Mouse (Mus musculus): Measurements from ENCODE around the gene Lrrc39. TPM values are rescaled to one million over a fixed set of nuclear protein-coding genes. Genes with fewer than 3 reads are reported as not detected.

Gene Lrrc39
- 0.24 and 1.5 TPM in 2 replicates for polyA plus RNA-seq (2012; rRNA removed)

DNA sequence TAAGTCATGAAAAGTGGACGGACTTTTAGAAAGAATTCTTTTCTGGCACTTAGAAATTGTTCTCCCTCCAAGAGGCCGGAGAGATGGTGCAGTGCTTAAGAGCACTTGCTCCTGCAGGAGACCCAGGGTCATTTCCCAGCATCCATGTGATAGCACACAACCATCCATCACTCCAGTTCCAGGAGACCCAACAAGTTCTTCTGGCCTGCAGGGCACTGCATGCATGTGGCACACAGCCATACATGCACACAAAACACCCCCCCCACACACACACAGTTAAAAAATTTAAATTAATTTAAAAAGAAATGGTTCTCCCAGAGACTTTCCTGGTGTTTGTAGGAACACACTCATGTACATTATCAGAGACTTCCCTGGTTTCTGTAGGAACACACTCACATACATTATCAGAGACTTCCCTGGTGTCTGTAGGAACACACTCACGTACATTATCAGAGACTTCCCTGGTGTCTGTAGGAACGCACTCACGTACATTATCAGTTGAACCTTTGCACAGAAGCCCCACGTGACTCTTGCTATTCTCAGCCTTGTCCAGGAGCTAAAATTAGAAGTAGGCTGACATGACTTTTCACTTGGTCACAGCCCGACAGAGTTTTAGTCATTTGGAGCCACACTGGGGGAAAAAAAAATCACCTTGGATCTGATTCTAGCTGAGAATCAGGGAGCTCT is at the start of gene Lrrc39:
Gene Lrrc39 (plus strand): TSS at position 566 of the 687 bp plus-strand sequence.
- H3K4me3 ChIP-seq (replicated peaks; ENCODE audit: extremely low read depth, low read depth, low read length) = no peak within 1 kb of the TSS
- WGBS = 40% methylated on average over 7 of the region's 7 CpGs
- no peak for TF ChIP-seq POLR2A (IDR thresholded peaks at IDR 0.05; ENCODE audit: borderline replicate concordance, extremely low read depth, low read depth, low read length)
- TF ChIP-seq CTCF (IDR thresholded peaks at IDR 0.05; ENCODE audit: insufficient read depth, low read length) = no peak
- H3K4me1 ChIP-seq (ENCODE audit: control insufficient read depth, insufficient read depth, low read length) = no peaks in the 10 kb centered on the region; the same call in 1 of the 2 replicates
- no peak for DNase-seq

DNA sequence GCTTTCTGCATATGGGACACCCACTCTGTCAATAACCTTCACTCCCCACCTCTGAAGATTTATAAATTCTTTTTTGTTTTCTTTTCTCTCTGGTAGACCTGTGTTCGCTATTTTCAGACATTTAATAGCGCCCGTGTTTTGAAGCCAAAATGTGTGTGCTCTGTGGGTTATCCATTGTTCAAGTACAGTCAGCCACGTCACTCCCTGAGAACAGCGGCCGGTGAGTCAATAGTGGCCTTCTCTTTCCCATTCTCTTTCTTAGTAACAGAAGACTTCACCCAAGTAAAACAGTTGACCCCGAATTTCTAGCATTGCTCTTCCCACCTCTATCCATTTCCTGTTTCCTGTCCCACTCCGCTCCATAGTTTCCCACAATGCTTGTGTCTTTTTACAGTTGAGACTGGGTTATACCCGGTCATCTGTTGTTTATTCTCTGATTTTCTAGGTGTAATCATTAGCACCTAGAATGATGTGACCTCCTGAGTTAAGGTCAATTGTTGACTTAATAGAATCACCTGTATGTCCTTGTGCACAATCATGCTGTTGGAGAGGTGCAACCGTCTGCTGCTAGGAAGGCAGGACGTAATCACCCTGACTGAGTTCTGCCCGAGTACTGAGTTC is 42.5 kb upstream of the Lrrc39 start:
- Histone ChIP-seq H3K4me1 (ENCODE audit: control insufficient read depth, insufficient read depth, low read length) (no peaks in the 10 kb centered on the region; the same call in 1 of the 2 replicates), H3K4me3 (replicated peaks; ENCODE audit: extremely low read depth, low read depth, low read length) (no peak overlapping the region)
- TF ChIP-seq CTCF (IDR thresholded peaks at IDR 0.05; ENCODE audit: insufficient read depth, low read length) = no peak
- no peak for TF ChIP-seq POLR2A (IDR thresholded peaks at IDR 0.05; ENCODE audit: borderline replicate concordance, extremely low read depth, low read depth, low read length)
- 64% methylated on average over 12 of the region's 12 CpGs for WGBS
- no peak for DNase-seq

GRCm38 (mm10) chr3:116529741-116530140 is 33.0 kb upstream of the Lrrc39 start:
- TF ChIP-seq CTCF (IDR thresholded peaks at IDR 0.05; ENCODE audit: insufficient read depth, low read length) (no peak), POLR2A (IDR thresholded peaks at IDR 0.05; ENCODE audit: borderline replicate concordance, extremely low read depth, low read depth, low read length) (no peak)
- no peaks in the 10 kb centered on the region for H3K4me1 ChIP-seq (ENCODE audit: control insufficient read depth, insufficient read depth, low read length)
- WGBS = 42% methylated on average over 5 of the region's 5 CpGs
- no peak for DNase-seq
- H3K4me3 ChIP-seq (replicated peaks; ENCODE audit: extremely low read depth, low read depth, low read length) = no peak overlapping the region

DNA sequence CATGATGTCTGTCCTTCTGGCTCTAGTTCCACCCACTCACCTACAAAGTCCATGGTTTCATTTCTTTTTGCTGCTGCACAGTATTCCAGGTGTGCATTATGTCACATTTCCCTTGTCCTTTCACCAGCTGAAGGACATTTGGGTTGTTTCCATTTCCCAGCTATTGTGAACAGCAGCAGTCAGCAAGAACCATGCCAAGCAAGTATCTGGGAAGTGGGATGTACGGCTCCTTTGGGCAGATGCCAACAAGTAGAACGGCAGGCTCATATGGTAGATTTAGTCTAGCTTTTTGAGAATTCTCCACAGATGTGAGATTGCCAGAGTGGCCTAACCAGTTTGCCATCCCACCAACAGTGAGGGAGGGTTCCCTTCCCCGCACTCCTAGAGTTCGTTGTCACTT is 31.9 kb upstream of the Lrrc39 start:
- DNase-seq = no peak
- no peaks in the 10 kb centered on the region for H3K4me1 ChIP-seq (ENCODE audit: control insufficient read depth, insufficient read depth, low read length)
- H3K4me3 ChIP-seq (replicated peaks; ENCODE audit: extremely low read depth, low read depth, low read length) = no peak overlapping the region
- WGBS = 46% methylated on average over 4 of the region's 4 CpGs
- no peak for TF ChIP-seq POLR2A (IDR thresholded peaks at IDR 0.05; ENCODE audit: borderline replicate concordance, extremely low read depth, low read depth, low read length)
- TF ChIP-seq CTCF (IDR thresholded peaks at IDR 0.05; ENCODE audit: insufficient read depth, low read length) = no peak

DNA sequence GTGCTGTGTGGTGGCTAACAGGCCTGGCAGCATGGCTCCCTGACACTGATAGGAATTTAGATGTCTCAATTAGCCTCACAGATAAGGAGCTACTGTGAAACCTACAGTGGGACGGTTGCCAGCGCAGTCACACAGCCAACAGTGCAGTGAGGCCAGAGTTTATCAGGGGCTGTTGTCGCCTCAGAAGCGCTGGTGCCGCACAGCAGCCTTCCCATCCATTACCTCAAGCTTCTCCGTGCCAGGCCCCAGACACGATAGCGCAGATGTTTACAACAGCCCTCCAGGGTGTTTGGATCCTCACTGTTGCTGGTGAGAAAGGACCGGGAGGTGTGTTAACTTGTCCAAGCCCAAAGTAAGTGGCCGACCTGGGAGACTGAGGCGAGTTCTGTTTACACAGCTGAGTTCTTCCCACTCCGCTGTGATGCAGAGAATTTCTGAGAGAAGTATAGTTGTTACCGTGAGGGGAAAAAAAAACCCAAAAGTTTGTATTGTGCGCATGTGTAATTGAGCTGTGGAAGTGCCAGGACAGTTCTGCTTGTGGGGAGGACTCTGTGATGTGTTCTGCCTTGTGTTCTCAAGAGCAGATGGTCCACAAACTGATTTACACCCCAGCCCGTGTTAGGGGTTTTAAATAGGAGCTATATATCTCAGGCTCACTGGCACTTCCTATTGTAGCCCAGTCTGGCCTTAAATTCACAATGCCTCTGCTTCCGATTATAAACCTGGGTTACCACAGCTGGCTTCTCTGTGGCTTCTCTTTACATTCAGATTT is 26.2 kb upstream of the Lrrc39 start:
- Histone ChIP-seq H3K4me3 (replicated peaks; ENCODE audit: extremely low read depth, low read depth, low read length) (no peak overlapping the region), H3K4me1 (ENCODE audit: control insufficient read depth, insufficient read depth, low read length) (no peaks in the 10 kb centered on the region)
- 53% methylated on average over 16 of the region's 16 CpGs for WGBS
- no peak for DNase-seq
- TF ChIP-seq POLR2A (IDR thresholded peaks at IDR 0.05; ENCODE audit: borderline replicate concordance, extremely low read depth, low read depth, low read length) (no peak), CTCF (IDR thresholded peaks at IDR 0.05; ENCODE audit: insufficient read depth, low read length) (no peak)

- 69% methylated on average over 6 of the region's 6 CpGs for WGBS
- TF ChIP-seq POLR2A (IDR thresholded peaks at IDR 0.05; ENCODE audit: borderline replicate concordance, extremely low read depth, low read depth, low read length) (no peak), CTCF (IDR thresholded peaks at IDR 0.05; ENCODE audit: insufficient read depth, low read length) (no peak)
- DNase-seq = no peak
- Histone ChIP-seq H3K4me1 (ENCODE audit: control insufficient read depth, insufficient read depth, low read length) (no peaks in the 10 kb centered on the region), H3K4me3 (replicated peaks; ENCODE audit: extremely low read depth, low read depth, low read length) (no peak overlapping the region)
These were observed 25.6 kb upstream of the Lrrc39 start for GRCm38 (mm10) chr3:116537200-116537573.

DNA sequence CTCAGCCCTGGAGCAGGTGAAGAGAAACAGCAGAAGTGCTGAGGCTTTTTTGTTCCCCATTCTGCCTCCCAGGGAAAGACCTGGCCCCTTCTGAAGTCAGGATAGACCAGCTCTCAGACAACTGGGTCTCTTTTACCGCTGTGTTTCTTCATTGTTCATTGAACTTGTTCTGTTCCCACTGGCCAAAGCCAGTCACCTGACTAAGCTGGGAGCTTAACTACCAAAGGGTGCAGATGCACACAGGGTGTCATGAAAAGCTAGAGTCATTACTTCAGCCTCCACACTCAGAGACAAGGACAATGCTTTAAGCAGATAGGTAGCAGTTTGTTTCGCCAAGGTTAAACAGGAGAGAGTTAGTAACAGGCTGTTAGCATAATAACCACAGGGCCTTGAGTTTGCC is 20.7 kb upstream of the Lrrc39 start:
- TF ChIP-seq CTCF (IDR thresholded peaks at IDR 0.05; ENCODE audit: insufficient read depth, low read length) = no peak
- TF ChIP-seq POLR2A (IDR thresholded peaks at IDR 0.05; ENCODE audit: borderline replicate concordance, extremely low read depth, low read depth, low read length) = no peak
- no peaks in the 10 kb centered on the region; the same call in 1 of the 2 replicates for H3K4me1 ChIP-seq (ENCODE audit: control insufficient read depth, insufficient read depth, low read length)
- 77% methylated on average over 2 of the region's 2 CpGs for WGBS
- no peak for DNase-seq
- no peak overlapping the region for H3K4me3 ChIP-seq (replicated peaks; ENCODE audit: extremely low read depth, low read depth, low read length)

GRCm38 (mm10) chr3:116542532-116542931 is 20.2 kb upstream of the Lrrc39 start:
- H3K4me3 ChIP-seq (replicated peaks; ENCODE audit: extremely low read depth, low read depth, low read length) = no peak overlapping the region
- no peaks in the 10 kb centered on the region; the same call in 1 of the 2 replicates for H3K4me1 ChIP-seq (ENCODE audit: control insufficient read depth, insufficient read depth, low read length)
- DNase-seq = no peak
- 44% methylated on average over 3 of the region's 3 CpGs for WGBS
- TF ChIP-seq POLR2A (IDR thresholded peaks at IDR 0.05; ENCODE audit: borderline replicate concordance, extremely low read depth, low read depth, low read length) = no peak
- TF ChIP-seq CTCF (IDR thresholded peaks at IDR 0.05; ENCODE audit: insufficient read depth, low read length) = no peak

GRCm38 (mm10) chr3:116547430-116547829 is 15.3 kb upstream of the Lrrc39 start:
- no peaks in the 10 kb centered on the region; the same call in 1 of the 2 replicates for H3K4me1 ChIP-seq (ENCODE audit: control insufficient read depth, insufficient read depth, low read length)
- no peak for TF ChIP-seq CTCF (IDR thresholded peaks at IDR 0.05; ENCODE audit: insufficient read depth, low read length)
- no peak for TF ChIP-seq POLR2A (IDR thresholded peaks at IDR 0.05; ENCODE audit: borderline replicate concordance, extremely low read depth, low read depth, low read length)
- no peak overlapping the region for H3K4me3 ChIP-seq (replicated peaks; ENCODE audit: extremely low read depth, low read depth, low read length)
- no peak for DNase-seq
- 79% methylated on average over 5 of the region's 5 CpGs for WGBS

All from lung, adult 2 months (tissue).